Mouse (Mus musculus) gastrocnemius, adult 8-10 months (tissue): ENCODE results near the gene Rpsa. TPM values are rescaled to one million over a fixed set of nuclear protein-coding genes. Genes with fewer than 3 reads are reported as not detected.
A peak's percentile ranks its signal among the peaks of the same experiment; 100 is the strongest.
"Not testable (repeated sequence)": the region's sequence is repeated elsewhere in the genome, so short reads cannot be mapped to it uniquely, and the experiment has no call there.

Experiments used
- DNase-seq, 2 experiments: peaks; one replicate each; pipeline ENCODE4 v3.0.0; 2022; ENCODE audit warnings: low spot score in 2 of 2
- total RNA-seq, 4 experiments: library from RNA; stranded (reverse); gene quantifications; 2 replicates each; pipeline ENCODE4 v1.2.4; 2022

The Rpsa gene
- total RNA-seq: 100 to 1,000 TPM; 426 to 569 (median 499) TPM

GRCm38 (mm10) chr9:120127538-120128251, at the start of gene Rpsa:
Gene Rpsa (plus strand): TSS chr9:120127689.
- peak; percentile 85 to 94 for DNase-seq

DNA sequence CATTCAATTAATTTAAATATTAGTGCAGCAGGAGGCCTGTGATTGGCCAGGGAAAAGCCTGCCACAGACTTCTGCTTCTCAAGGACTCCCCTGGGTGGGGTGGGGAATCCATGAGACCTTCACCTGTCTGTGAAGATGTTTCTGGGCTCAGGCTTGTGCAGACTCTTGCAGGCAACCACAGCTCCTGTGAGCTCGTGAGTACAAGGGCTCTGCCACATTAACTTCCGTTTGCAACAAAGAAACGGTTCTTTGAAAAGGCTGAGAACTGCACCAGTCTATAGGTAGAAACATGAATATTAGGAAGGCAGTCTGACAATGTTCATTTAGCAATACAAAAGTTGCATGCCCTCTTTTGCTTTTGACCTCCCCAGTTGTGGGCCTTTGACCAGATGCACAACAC, 49.2 kb upstream of the Rpsa start:
- no peak for DNase-seq

DNA sequence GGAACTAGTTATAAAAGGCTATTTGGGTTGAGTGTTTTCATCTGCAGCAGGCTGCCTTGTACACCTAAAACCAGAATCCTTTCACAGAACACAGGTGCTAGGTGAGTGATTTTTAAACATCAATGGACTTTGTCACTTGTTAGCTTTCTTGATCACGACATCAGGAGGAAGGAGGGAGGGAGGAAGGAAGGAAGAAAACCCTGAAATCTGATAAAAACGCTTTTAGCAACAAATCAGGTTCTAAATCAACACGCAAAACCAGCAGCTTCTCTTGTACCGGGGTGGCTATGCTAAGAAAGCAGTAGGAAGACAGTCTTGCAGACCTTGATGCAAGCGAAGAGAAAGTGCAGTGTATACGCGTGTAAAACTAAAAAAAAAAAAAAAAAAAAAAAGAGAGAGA, 47.6 kb upstream of the Rpsa start:
- no peak for DNase-seq

GRCm38 (mm10) chr9:120080546-120081108, 46.9 kb upstream of the Rpsa start:
- no peak for DNase-seq

- no peak for DNase-seq
Measured at GRCm38 (mm10) chr9:120081247-120081646, 46.2 kb upstream of the Rpsa start.

DNA sequence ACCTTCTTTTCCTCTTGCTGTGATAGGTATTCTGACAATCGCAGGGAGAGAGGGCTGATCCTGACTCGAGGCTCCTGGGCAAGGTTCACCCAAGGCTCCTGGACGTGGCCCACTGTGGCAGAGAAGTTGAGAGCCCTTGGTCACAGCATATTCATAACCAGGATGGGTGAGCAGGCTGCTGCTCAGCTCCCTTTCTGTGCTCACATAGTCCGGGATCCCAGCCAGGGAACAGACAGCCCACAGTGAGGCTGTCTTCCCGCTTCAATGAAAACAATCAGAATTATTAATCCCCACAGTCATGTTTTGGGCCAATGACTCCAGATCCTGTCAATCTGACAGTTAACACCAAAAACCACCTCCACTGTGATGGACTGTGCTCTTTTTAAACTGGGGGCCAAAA, 45.5 kb upstream of the Rpsa start:
- DNase-seq: no peak

DNA sequence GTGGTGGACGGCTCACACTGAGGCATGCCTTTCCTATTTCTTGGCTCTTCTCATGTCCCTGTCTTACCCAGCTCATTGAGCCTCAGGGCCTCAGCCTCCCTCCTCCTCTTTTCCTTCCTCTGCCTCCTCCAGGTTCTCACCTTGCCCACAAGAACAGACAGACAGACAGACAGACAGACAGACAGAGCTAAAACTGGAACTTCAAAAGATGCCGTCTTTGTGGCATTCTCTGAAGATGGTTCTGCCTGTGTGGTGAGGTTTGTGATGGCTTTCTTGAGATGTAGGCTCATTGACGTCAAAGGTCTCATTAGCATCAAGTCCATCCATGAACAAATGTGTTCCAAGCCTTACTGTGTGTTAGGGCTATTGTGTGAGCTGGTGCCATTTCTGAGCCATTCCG, 44.8 kb upstream of the Rpsa start:
- no peak for DNase-seq

DNA sequence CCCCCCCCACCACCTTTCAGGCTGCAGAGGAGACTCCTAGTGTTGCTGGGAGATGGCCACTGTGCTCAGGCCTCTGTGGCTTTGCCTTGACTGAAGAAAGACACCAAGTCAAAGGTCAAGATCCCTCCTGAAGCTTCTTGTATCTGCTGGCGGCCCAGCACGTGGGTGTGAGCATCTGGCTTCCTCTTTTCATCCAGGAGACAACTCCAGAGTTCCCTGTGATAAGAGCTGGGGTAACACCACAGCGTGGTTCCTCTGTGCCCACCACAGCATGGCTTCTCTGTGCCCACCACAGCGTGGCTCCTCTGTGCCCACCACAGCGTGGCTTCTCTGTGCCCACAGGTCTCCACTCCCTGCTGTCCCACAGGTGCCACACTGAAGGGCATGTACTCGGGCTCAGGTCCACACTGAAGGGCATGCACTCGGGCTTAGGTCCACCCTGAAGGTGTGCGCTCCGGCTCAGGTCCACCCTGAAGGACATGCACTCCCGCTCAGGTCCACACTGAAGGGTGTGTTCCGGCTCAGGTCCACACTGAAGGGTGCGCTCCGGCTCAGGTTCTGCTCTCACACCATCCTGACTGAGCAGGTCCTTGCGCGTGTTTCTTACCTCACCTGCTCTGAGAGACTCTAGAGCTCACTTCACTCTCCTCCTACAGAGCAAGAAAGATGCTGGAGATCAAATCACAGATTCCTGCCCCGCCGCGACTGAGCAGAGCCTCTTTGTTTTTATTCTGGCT, 44.2 kb upstream of the Rpsa start:
- DNase-seq: no peak

DNA sequence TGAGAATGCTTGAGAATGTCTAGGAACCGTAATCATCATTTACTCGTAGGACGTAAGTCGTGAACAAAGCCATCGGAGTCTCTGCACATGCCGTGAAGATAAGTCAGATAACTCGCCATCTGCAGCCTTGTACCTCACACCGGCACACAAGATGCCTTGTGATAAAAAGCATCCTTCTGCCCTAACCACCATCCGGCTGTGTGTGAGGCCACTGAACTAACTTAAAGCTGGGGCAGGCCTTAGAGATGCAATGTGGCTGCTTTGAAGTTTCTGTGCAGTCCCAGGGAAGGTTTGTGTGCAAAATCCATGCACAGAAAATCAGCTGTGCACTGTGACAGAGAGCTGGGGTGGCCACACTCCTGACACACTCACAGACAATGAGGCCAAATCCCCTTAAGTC, 43.1 kb upstream of the Rpsa start:
- DNase-seq: no peak

DNA sequence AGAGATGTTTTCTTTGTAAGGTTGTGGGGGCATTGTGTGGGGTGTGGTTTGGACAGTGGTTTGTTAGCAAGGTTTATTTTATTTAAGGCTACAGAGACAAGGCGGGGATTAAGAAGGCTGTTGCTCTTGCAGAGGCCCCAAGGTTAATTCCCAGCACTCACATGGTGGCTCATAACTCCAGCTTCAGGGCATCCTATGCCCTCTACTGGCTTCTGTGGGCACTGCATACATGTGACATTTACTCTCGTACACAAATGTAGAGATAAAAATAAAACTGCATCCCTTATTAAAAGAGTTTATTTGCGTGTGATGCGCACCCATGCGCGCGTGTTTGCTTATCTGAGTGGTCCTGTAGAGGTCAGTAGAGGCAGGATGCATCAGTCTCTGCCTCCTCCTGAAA, 38.4 kb upstream of the Rpsa start:
- DNase-seq: no peak

- DNase-seq: no peak
Measured at GRCm38 (mm10) chr9:120091086-120091485, 36.4 kb upstream of the Rpsa start.

GRCm38 (mm10) chr9:120091696-120092238, 35.7 kb upstream of the Rpsa start, which contains the start of gene Ccr8:
Gene Ccr8 (plus strand): TSS chr9:120092114.
- no peak for DNase-seq

DNA sequence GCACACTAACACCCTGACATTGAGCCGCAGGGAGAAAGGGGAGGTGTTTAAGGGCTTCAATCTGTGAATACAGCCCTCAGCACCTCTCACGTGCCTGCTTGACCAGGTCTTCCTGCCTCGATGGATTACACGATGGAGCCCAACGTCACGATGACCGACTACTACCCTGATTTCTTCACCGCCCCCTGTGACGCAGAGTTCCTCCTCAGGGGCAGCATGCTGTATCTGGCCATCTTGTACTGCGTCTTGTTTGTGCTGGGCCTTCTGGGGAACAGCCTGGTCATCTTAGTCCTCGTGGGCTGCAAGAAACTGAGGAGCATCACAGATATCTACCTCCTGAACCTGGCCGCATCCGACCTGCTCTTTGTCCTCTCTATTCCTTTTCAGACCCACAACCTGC, 33.8 kb upstream of the Rpsa start:
- no peak for DNase-seq

GRCm38 (mm10) chr9:120095886-120096285, 31.6 kb upstream of the Rpsa start:
- no peak for DNase-seq

GRCm38 (mm10) chr9:120098682-120099081, 28.8 kb upstream of the Rpsa start:
- DNase-seq: peak in 1 of 2 experiments; percentile 22

DNA sequence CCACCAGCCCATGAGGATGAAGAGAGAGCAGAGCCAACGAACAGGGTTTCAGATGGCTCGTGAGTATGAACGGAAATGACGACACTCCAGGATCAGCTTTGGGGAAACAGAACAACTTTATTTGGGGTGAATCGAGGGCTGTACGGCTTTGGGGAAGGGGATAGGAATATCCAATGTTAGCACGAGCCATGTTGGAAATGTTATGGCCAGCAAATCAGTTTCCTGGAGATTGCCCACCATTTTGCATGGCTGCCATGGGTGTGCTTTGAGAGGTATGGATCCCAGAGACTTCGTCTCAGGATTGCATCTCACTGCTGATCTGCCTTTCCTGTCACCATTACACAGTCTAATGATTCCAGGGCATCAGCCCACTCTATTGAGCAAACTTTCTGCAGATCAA, 28.2 kb upstream of the Rpsa start:
- DNase-seq: no peak

DNA sequence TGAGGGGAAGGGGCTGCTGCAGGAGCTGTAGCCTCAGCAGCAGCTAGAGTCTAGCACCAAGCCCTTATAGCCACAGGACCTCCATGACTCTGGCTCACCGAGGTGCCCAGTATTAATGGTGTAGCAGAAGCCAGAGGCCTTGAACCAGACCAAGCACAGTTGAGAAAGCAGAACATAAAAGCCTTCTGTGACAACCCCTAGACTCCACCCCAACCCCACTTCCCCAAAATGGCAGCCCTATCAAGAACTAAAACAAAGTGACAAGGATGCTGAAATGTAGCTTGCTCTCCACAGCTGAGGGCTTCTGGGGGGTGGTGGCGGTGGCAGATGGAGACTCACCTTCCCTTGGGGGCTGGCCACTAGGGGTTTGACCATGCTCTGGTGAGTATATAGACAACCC, 26.3 kb upstream of the Rpsa start:
- no peak for DNase-seq

- not testable (repeated sequence) for DNase-seq
Measured at GRCm38 (mm10) chr9:120108953-120109352, 18.5 kb upstream of the Rpsa start.

DNA sequence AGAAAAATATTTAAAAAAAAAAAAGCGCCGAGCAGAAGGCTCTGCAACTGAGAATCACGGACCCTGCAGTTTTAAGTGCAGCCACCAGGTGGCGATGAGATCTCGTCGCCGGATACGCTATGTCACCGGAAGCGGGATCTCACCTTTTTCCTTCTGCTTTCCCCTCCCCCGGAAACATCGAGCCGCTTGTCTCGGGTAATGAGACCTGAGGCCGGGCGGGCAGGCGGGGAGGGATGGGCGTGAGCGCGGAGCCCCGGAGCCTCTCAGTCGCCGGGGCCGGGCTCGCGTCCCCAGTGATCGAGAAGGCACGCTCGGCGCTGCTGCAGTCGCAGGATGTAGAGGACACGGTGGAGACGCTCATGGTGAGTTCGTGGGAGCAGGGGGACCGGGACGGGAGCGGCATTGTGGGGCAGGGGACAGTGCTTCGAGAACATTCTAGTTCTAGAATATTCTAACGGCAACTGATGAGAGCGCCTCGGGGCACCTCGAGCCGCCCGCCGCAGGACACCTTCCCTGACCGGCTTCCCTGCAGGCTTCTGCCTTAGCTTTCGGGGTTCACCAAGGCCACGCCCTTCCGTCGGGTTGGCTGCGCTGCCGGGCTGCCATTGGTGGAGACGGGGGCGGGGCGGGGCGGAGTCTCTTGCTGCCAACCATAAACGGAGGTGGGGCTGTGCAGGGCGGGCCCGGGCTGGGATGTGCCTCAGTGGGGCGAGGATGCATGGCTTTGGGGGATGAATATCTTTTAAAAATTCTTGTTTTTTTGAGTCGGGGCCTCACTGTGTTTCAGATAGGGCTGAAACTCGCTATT, 17.1 kb upstream of the Rpsa start, which contains the start of gene Slc25a38:
Gene Slc25a38, plus strand, starts transcription at position 164 of the 808 bp plus-strand sequence.
- peak; percentile 94 for DNase-seq

DNA sequence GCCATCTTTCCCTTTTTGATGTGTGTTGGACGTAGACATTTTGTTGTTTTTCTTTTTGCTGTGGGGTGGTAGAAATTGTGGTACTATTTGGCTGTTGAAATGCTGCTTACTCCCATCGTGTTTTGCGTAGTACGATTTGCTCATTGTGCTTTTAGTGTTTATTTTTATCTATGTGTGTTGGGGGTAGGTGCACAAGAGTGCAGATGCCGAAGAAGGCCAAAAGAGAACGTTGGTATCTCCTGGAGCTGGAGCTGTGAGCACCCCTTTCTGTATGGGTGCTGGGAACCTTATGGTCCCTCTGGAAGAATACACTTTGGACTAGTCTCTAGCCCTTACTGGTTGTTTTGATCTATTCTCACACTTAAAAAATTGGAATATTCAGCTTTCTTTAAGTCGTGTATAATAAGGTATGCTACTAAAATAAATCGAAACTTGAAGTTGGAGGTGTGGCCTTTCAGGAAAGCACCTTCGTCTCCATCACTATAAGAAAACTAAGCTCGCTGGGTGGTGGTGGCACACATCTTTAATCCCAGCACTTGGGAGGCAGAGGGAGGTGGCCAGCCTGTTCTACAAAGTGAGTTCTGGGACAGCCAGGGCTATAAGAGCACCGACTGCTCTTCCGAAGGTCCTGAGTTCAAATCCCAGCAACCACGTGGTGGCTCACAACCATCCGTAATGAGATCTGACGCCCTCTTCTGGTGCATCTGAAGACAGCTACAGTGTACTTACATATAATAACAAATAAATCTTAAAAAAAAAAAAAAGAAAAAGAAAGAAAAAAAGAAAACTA, 16.1 kb upstream of the Rpsa start:
- no peak for DNase-seq

- DNase-seq: no peak
Measured at GRCm38 (mm10) chr9:120112472-120112871, 15.0 kb upstream of the Rpsa start.
